Mouse (Mus musculus) adrenal gland (tissue): ENCODE measurements around the gene 4632433K11Rik.
"Not testable (repeated sequence)": the region's sequence is repeated elsewhere in the genome, so short reads cannot be mapped to it uniquely, and the experiment has no call there.

Experiments used
- intact Hi-C: fragments of 180-260 bp; cut with DNase I; formaldehyde crosslinking; loops from one replicate; pipeline ENCODE4 v1.15.1; 2025

4632433K11Rik gene

DNA sequence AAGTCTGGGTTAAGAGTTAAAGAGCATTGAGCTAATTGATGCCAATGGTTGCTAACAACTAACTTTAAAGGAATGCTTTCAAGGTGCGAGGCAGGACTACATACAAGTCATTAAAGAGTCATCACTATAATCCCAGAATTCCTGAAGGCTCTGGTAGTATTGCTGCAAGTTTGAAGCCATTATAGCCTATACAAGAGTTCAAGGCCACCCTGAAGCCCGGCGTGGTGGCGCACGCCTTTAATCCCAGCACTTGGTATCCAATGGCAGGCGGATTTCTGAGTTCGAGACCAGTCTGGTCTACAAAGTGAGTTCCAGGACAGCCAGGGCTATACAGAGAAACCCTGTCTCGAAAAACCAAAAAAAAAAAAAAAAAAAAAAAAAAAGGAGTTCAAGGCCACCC lies 14.3 kb upstream of the 4632433K11Rik start:
- intact Hi-C loops, result not testable (repeated sequence)

- intact Hi-C loops, result no loop called here
Measured at GRCm38 (mm10) chr7:5020000-5020681, 13.8 kb upstream of the 4632433K11Rik start, which contains the start of the genes Zfp865 and Ccdc106. Zfp865 (plus strand) TSS chr7:5020376. Ccdc106 (plus strand) TSS chr7:5020553.

DNA sequence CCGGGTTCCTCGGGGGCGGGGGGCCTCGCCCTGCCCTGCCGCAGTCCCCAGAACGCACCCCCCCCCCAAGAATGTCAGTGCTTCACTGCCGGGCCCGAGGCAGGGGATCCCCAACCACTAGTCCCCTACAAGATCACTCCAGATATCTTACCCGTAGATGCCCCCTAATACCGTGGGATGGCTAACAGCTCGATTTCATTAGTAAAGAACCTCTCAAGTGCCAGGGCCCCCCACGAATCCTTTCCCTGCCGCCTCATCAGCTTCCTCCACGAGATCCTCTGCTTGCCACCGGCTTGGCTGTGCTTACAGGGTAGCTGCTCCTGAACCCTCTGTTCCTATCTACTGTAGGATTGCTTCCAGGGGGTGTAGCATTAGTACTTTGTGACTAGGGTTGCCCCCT lies 13.2 kb upstream of the 4632433K11Rik start:
- intact Hi-C loops, result no loop called here

DNA sequence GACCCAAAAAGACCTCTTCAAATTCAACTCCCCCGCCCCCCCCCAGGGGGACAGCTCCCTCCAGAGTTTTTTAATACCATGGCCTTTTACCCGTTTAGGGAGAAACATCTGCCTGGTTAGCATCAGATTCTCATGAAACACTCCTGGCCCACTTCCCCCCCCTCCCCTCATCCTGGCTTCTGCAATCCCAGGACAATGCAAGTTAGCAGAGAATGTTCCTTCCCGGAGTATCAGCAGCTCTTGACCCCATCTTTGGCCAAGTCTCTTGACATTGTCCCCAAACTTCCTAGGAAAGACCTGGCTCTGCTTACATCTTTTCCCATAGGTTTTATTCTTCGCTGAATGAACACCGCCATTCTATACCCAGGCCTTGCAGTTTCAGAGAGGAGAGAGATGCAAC lies 12.7 kb upstream of the 4632433K11Rik start:
- intact Hi-C loops, result no loop called here

DNA sequence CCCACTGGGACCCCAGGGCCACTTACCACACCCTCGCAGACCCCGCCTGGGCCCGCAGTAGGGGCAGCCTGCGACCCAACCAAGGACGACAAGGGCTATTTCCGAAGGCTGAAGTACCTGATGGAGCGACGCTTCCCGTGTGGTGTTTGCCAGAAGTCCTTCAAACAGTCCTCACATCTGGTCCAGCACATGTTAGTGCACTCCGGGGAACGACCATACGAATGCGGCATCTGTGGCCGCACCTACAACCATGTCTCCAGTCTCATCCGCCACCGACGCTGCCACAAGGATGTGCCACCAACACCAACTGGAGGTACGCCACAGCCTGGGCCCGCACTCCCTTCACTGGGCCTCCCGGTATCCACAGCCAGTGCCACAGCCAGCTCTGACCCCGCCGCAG lies 4.4 kb upstream of the 4632433K11Rik start:
- intact Hi-C loops, result no loop called here

DNA sequence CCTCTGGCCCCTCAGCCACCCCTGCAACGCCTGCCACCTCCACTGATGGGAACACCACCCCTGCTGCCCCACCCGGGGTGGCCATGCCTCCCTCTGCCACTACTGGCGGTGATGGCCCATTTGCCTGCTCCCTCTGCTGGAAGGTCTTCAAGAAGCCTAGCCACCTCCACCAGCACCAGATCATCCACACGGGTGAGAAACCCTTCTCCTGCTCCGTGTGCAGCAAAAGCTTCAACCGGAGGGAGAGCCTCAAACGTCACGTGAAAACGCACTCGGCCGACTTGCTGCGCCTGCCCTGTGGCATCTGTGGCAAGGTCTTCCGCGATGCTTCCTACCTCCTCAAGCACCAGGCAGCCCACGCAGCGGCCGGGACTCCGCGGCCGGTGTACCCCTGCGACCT lies 4.0 kb upstream of the 4632433K11Rik start:
- intact Hi-C loops, result no loop called here

DNA sequence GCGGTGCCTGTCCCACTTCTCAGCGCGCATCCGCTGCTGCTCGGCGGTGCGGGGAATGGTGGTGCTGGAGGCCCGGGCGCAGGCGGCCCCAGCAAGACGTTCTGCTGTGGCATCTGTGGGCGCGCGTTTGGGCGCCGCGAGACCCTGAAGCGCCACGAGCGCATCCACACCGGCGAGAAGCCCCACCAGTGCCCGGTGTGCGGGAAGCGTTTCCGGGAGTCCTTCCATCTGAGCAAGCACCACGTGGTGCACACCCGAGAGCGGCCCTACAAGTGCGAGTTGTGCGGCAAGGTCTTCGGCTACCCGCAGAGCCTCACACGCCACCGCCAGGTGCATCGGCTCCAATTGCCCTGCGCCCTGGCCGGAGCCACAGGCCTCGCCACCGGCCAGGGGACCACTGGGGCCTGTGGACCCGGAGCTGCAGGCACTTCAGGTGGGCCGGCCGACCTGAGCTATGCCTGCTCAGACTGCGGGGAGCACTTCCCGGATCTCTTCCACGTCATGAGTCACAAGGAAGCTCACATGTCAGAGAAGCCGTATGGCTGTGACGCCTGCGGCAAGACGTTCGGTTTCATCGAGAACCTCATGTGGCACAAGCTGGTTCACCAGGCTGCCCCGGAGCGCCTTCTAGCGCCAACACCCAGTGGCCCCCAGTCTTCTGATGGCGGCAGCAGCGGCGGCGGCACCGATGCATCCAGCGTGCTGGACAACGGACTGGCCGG lies 3.2 kb upstream of the 4632433K11Rik start:
- intact Hi-C loops, result no loop called here

GRCm38 (mm10) chr7:5031496-5031895 lies 2.4 kb upstream of the 4632433K11Rik start:
- intact Hi-C loops, result no loop called here

GRCm38 (mm10) chr7:5035628-5036027 lies 1.7 kb downstream of the 4632433K11Rik start:
- intact Hi-C loops, result no loop called here

GRCm38 (mm10) chr7:5036136-5036535 lies 2.2 kb downstream of the 4632433K11Rik start:
- intact Hi-C loops, result no loop called here

DNA sequence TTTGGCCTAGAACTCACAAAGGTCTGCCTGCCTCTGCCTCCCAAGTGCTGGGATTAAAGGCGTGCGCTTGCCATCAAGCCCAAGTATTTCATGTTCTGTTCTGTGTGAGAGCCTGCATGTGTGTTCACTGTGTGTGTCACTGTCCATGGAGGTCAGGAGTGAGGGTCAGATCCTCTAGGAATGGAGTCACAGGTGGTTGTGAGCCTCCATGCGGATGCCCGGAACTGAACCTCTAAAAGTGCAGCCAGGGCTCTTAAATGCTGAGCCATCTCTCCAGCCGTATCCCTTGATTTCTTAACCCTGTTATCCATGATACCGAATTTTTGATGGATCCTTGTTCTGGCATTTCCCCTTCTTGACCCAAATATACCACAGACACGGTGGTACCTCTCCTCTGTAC lies 3.1 kb downstream of the 4632433K11Rik start:
- intact Hi-C loops, result no loop called here

GRCm38 (mm10) chr7:5037467-5037866 lies 3.5 kb downstream of the 4632433K11Rik start:
- intact Hi-C loops, result no loop called here

DNA sequence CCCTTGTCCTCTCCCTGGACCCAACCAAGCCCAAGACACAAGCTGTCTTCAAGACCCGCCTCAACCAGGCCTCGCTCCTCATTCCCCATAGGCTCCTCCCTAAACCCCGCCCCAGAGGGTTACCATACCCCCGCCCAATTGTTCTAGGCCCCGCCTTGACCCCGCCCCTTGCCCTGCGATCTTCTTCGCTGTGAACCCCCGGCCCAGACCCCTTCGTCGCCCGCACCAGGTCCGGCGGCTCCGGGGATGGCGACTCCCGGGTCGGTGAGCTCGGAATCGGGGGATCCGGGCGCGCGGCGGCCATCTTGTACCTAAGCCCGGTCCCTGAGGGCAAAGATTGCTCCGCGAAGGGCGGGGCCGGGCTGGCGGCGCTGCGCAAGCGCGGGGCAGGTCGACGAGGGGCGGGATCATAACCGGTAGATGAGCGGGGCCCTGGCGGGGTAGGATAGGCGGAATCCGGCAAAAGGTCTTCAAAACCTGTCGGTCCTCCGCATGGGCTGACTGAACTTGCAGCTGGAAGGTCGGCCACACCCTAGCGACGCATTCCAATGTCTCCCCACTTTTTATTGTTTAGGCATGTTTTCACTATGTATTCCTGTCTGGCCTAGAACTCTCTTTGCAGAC lies 4.3 kb downstream of the 4632433K11Rik start, which contains the start of gene Zfp784:
Gene Zfp784, minus strand, starts transcription at position 338 of the 624 bp plus-strand sequence.
- intact Hi-C loops, result no loop called here

- intact Hi-C loops, result no loop called here
Measured at GRCm38 (mm10) chr7:5038940-5039339, 5.0 kb downstream of the 4632433K11Rik start.

- intact Hi-C loops, result no loop called here
Measured at GRCm38 (mm10) chr7:5044981-5045380, 11.1 kb downstream of the 4632433K11Rik start.

DNA sequence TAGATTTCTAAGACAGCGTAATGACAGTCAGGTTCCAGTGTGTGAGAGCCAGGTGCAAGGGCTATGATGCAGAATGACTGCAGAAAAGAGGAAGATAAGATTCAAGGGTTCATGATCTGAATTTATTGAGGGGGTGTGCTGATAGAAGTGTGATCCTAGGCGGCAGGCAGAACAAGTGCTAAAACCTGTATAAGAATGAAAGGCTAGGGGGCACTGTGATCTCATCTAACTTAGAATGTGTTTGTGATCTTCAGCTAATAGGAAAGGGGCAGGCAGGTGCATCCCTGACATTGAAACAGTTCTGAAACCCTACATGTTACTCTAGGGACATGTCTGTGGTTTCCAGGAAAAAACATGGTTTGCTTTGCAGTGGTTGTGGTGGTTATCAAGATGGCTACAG lies 12.2 kb downstream of the 4632433K11Rik start:
- intact Hi-C loops, result loop anchor here (2.0 kb wide), 1 partner anchor 103 kb away; no protein-coding TSS in a partner anchor

DNA sequence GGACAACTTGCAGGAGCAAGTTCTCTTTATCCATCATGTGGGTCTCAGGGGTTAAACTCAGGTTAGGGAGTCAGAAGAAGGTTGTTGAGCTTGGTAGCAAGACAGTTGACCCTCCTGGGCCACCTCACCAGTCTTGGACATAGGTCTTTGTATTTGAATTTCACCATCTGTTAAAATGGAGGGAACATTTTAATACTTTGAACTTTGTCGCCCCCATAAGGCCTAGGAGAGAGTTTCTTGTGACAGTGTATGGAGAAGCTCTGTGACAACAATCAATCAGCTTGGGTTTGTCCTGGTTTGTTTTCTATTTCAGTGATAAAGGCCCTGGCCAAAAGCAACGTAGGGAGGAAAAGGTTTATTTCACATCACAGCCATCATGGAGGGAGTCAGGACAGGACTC lies 13.4 kb downstream of the 4632433K11Rik start:
- intact Hi-C loops, result loop anchor here (2.0 kb wide), 1 partner anchor 105 kb away; no protein-coding TSS in a partner anchor

- intact Hi-C loops, result loop anchor here (5.0 kb wide), 1 partner anchor 54 kb away; the partner anchor contains the start of gene Zfp579
Measured at GRCm38 (mm10) chr7:5051193-5052192, 17.6 kb downstream of the 4632433K11Rik start, which contains the start of gene Zfp580. Zfp580 (plus strand) TSS chr7:5051538.

DNA sequence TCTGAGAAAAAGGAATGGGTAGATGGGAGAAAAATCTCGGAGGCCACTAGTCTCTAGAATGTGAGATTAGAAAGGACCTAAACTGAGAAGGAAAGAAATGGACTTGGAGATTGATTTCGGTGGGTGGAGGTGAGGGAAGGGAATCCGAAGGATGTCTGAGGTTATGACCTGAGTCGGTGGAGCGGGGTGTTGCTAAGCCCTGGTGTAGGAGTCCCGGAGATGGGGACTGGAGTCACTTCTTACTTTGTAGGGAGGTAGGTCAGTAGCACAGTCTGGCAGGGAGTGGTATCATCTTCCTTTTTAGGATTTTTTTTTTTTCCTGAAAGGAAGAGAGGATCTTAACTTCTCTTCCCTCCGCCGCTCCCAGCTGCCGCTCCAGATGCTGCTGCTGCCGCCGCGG lies 18.5 kb downstream of the 4632433K11Rik start:
- intact Hi-C loops, result loop anchor here (5.0 kb wide), 1 partner anchor 55 kb away; the partner anchor contains the start of gene Zfp579

DNA sequence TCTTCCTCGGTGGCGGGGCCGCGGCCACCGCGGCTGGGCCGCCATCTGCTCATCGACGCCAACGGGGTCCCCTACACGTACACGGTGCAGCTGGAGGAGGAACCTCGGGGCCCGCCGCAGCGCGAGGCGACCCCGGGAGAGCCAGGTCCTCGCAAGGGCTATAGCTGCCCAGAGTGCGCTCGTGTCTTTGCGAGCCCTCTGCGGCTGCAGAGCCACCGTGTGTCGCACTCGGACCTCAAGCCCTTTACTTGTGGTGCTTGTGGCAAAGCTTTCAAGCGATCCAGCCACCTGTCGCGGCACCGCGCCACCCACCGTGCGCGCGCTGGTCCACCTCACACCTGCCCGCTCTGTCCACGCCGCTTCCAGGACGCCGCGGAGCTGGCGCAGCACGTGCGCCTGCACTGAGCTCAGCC lies 19.0 kb downstream of the 4632433K11Rik start:
- intact Hi-C loops, result loop anchor here (5.0 kb wide), 1 partner anchor 56 kb away; the partner anchor contains the start of gene Zfp579
